Mouse (Mus musculus) midbrain, embryonic 13.5 days (tissue): ENCODE results near the gene Syt14. TPM values are rescaled to one million over a fixed set of nuclear protein-coding genes. Genes with fewer than 3 reads are reported as not detected.

Experiments used
- ATAC-seq: fragments of 200-750 bp; cut with Nextera tagmentation; 2 replicates; pipeline ENCODE4 v1.8.0; 2017; ENCODE audit warnings: mild to moderate bottlenecking, moderate TSS enrichment, moderate library complexity
- H3K27ac ChIP-seq: fragments of 300-500 bp; sonication (generic); 2 replicates; pipeline ENCODE4 v1.5.1; 2015; ENCODE audit warnings: inconsistent platforms, mild to moderate bottlenecking, moderate library complexity
- H3K27me3 ChIP-seq: fragments of 300-500 bp; sonication (generic); 2 replicates; pipeline ENCODE4 v1.6.1; 2015; ENCODE audit warnings: mild to moderate bottlenecking, inconsistent platforms
- H3K36me3 ChIP-seq: fragments of 300-500 bp; sonication (generic); 2 replicates; pipeline ENCODE4 v1.6.1; 2015; ENCODE audit warnings: mild to moderate bottlenecking, inconsistent platforms
- H3K4me1 ChIP-seq: fragments of 300-500 bp; sonication (generic); replicated peaks from 2 replicates; pipeline ENCODE4 v1.6.1; 2015; ENCODE audit warnings: inconsistent platforms
- H3K4me2 ChIP-seq: fragments of 300-500 bp; sonication (generic); replicated peaks from 2 replicates; pipeline ENCODE4 v1.6.1; 2015; ENCODE audit warnings: moderate library complexity, mild to moderate bottlenecking, inconsistent platforms
- H3K4me3 ChIP-seq: fragments of 300-500 bp; sonication (generic); replicated peaks from 2 replicates; pipeline ENCODE4 v1.5.1; 2015; ENCODE audit warnings: mild to moderate bottlenecking, inconsistent platforms
- H3K9ac ChIP-seq: fragments of 300-500 bp; sonication (generic); replicated peaks from 2 replicates; pipeline ENCODE4 v1.6.1; 2015; ENCODE audit warnings: mild to moderate bottlenecking, inconsistent platforms
- H3K9me3 ChIP-seq: fragments of 300-500 bp; sonication (generic); 2 replicates; pipeline ENCODE4 v1.6.1; 2016; ENCODE audit warnings: mild to moderate bottlenecking, inconsistent platforms
- WGBS: fragments of 180-500 bp; shearing (Covaris S2); methylation state at CpG from one replicate; pipeline ENCODE4 v1.1.7; 2015; 5-methylcytosine and 5-hydroxymethylcytosine counted together
- polyA plus RNA-seq: library from polyadenylated mRNA; unstranded; fragments of >200 nt; fragmentation: Nextera tagmentation; extraction: Ambion mirVana; gene quantifications from 2 replicates; pipeline ENCODE4 v1.2.1, GENCODE M21; 2015

Gene Syt14
- 7.4 and 8.9 TPM in 2 replicates for polyA plus RNA-seq

DNA sequence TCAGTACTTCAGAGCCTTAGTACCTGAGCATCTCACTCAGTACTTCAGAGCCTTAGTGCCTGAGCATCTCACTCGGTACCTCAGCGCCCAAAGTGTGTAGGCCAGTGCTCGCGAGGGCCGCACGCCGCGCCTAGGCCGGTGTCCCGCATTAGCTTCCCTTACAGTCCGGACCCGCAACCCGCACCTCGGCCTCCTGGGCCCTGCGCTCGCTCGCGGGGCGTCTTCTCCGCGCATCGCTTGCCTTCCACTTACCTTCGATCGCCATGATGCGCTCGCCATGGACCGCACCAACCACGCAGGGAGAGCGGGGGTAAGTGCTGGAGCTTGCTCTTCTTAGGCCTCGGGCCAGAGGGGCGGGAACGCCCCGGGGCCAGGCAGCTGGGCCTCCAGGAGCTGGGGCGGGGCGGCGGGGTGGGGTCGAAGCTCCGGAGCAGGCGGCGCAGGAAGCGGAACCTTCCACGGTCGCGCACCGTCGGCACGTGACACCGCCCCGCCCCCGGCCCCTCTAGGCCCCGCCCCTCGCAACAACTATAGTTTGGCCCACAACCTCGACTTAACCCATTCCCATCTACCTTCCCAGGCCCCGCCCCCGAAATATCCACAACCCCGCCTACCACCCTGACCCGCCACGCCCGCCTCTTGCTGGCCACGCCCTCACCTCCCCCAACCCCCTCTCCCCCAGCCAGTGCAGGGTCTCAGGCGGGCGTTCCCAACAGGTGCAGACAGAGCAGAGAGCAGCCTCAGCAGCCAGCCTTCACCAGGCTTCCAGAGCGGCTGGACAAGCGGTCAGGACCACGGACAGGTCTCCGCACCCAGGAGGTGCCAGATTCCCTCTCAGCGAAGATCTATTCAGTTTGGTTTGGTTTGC lies at the start of gene Syt14:
Syt14 (minus strand) TSS at position 405 of the 868 bp plus-strand sequence.
- H3K4me3 ChIP-seq, result peak within 1 kb of the TSS; percentile 83
- peak within 1 kb of the TSS; percentile 74 for H3K4me2 ChIP-seq
- peak within 1 kb of the TSS; percentile 85 for H3K9ac ChIP-seq
- H3K27ac ChIP-seq, result peak within 1 kb of the TSS; percentile 69
- H3K36me3 ChIP-seq, result no peaks in the 10 kb centered on the region
- H3K9me3 ChIP-seq, result no peaks in the 10 kb centered on the region
- H3K27me3 ChIP-seq, result no peaks in the 10 kb centered on the region; the same call in 1 of the 2 replicates
- H3K4me1 ChIP-seq, result peaks cover 16% of the 10 kb centered on the region
- peak; percentile 94 for ATAC-seq
- under 1% methylated on average over 67 of the region's 67 CpGs for WGBS

DNA sequence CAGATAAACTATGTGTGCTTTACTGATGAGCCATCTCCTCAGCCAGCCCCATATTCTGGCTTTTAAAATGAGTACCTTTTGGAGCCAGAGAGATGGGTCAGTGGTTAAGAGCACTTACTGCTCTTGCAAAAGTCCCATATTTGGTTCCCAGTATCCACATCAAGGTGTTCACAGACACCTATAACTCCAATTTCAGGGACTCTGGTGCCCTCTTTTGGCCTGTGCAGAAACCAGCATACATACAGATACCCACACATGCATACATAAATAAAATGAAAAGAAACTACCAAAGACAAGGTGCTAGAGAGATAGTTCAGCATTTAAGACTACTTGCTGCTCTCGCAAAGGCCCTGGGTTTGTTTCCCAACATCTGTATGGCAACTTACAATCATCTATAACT lies 48.4 kb upstream of the Syt14 start:
- Histone ChIP-seq H3K27ac (no peak overlapping the region), H3K9me3 (no peaks in the 10 kb centered on the region), H3K36me3 (no peaks in the 10 kb centered on the region), H3K4me2 (no peak overlapping the region), H3K4me3 (no peak overlapping the region), H3K4me1 (peaks cover 22% of the 10 kb centered on the region), H3K27me3 (no peaks in the 10 kb centered on the region), H3K9ac (no peak overlapping the region)
- no peak for ATAC-seq
- WGBS, result 97% methylated on average over 1 of the region's 1 CpGs

DNA sequence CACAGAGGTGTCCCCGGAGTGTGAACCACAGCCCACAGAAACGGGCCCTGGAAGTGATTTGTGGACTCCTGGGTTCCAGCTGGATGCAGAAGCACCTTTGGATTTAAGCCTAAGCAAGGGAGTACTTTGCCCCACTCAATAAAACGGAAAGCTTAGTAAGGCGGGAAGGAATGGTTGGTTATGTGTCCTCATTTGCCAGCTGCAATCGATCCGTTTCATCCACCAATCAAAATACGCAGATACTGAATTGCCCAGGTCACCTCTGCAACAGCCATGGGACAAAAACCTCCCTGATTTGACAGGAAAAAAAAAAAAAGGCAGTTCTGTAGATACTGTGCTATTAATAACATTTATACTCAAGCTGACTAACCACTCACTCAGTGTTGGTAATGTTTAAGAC lies 47.5 kb upstream of the Syt14 start:
- WGBS, result 84% methylated on average over 7 of the region's 7 CpGs
- no peak overlapping the region for H3K4me2 ChIP-seq
- no peaks in the 10 kb centered on the region for H3K9me3 ChIP-seq
- H3K27ac ChIP-seq, result peak overlapping the region; percentile 69
- H3K4me1 ChIP-seq, result peaks cover 22% of the 10 kb centered on the region
- no peaks in the 10 kb centered on the region for H3K27me3 ChIP-seq
- no peak overlapping the region for H3K4me3 ChIP-seq
- H3K9ac ChIP-seq, result no peak overlapping the region
- H3K36me3 ChIP-seq, result no peaks in the 10 kb centered on the region
- ATAC-seq, result no peak

DNA sequence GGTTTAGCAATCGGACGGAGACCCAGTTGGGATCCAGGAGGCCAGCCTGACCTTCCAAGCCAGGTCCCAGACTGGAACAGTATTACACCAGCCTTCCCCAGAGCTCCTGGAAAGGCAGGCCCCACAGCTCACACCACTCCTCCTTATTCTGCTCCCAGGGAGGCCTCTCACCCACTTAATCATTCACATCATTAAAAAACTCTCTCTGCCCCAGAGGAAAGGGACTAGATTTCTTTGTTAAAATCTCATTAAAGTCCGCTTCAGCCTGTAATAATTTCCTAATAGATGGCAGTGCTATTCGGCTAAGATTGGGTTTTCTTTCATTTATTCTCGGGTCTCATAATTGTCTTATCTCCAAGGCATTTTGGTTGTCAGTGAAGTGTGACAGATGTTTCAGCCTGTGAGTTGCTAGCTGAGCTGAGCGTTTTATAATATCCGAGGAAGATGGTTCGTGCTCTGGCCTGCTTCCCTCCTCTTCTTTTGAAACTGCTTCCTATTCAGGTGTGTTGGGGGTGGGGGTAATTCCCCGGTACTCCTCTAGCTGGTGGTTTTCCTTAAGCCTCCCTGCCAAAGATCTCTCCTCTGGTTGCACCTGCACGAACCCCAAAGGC lies 46.8 kb upstream of the Syt14 start:
- Histone ChIP-seq H3K9me3 (no peaks in the 10 kb centered on the region), H3K4me3 (no peak overlapping the region), H3K36me3 (no peaks in the 10 kb centered on the region), H3K4me1 (peaks cover 22% of the 10 kb centered on the region), H3K9ac (no peak overlapping the region), H3K4me2 (no peak overlapping the region), H3K27ac (peak overlapping the region; percentile 69), H3K27me3 (no peaks in the 10 kb centered on the region)
- WGBS, result 26% methylated on average over 10 of the region's 10 CpGs
- peak; percentile 62 for ATAC-seq

DNA sequence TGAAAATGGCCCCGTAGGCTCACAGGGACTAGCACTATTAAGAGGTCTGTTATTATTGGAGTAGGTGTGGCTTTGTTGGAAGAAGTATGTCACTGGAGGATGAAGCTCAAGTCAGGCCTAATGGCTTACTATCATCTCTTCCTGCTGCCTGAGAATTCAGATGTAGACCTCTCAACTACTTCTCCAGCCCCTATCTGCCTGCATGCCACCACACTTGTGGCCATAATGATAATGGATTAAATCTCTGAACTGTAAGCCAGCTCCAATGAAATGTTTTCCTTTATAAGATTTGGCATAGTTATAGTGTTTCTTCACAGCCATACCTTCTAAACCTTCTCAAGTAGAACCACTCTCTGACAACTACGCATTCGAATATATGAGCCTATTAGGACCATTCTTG lies 27.0 kb upstream of the Syt14 start:
- Histone ChIP-seq H3K27me3 (no peaks in the 10 kb centered on the region), H3K4me1 (no peaks in the 10 kb centered on the region), H3K4me3 (no peak overlapping the region), H3K9me3 (no peaks in the 10 kb centered on the region), H3K27ac (no peak overlapping the region), H3K4me2 (no peak overlapping the region), H3K9ac (no peak overlapping the region), H3K36me3 (no peaks in the 10 kb centered on the region)
- 90% methylated on average over 3 of the region's 3 CpGs for WGBS
- ATAC-seq, result no peak

DNA sequence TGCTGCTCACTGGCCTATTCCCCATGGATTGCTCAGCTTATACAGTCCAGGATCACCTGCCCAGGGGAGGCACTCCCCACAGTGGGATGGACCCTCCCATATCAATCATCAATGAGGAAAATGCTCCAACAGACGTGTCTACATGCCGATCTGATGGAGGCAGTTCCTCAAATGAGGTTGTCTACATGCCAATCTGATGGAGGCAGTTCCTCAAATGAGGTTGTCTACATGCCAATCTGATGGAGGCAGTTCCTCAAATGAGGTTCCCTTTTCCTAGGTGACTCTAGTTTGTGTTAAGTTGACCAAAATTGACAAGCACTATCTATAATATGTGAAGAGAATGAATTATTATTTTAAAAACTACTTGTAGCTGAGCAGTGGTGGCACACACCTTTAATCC lies 24.6 kb upstream of the Syt14 start:
- WGBS, result 86% methylated on average over 2 of the region's 2 CpGs
- H3K4me1 ChIP-seq, result no peaks in the 10 kb centered on the region

DNA sequence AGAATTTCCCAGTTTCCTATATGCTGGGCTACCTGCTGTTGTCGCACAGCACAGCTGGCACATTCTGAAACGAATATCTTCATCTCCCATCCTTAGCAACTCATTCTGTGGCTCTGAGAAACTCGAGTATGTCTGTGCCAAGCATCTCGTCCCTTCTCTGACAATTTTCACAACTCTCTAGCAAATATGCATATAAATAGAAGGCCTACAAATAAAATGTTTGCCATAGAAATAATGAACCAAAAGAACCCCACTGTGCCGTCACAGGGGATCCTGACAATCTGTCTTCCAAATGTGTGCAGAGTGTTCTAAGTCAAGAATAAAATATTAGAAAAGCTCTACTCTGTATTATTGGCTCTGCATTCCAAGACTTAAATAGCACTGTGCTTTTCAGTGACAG lies 24.0 kb upstream of the Syt14 start:
- 63% methylated on average over 5 of the region's 5 CpGs for WGBS

More for the DNA sequence above, 24.6 kb upstream of the Syt14 start:
- Histone ChIP-seq H3K9me3 (no peaks in the 10 kb centered on the region), H3K9ac (no peak overlapping the region), H3K27ac (no peak overlapping the region), H3K36me3 (no peaks in the 10 kb centered on the region), H3K4me2 (no peak overlapping the region), H3K4me3 (no peak overlapping the region), H3K27me3 (no peaks in the 10 kb centered on the region)
- no peak for ATAC-seq

DNA sequence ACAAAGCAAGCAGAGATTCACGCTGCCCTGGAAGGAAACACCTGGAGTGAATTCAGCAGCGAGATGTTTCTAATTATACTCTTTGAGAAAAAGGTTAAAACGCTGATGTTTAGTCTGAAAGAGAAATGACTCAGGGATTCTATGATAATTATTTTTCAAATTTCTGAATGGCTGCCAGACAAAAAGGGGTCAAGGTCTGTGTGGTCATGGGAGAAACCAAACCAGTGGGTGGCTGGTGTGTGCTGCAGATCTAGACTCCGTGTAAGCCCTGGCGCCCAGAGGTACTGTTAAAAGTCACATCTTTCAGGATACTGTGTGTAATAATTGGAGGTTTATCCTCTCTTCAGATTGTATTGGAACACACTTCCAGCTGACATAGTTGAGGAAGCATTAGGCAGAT lies 18.8 kb upstream of the Syt14 start:
- no peak for ATAC-seq
- no peaks in the 10 kb centered on the region for H3K36me3 ChIP-seq
- no peak overlapping the region for H3K4me2 ChIP-seq
- no peak overlapping the region for H3K9ac ChIP-seq
- no peak overlapping the region for H3K27ac ChIP-seq
- no peak overlapping the region for H3K4me3 ChIP-seq
- no peaks in the 10 kb centered on the region for H3K4me1 ChIP-seq
- no peaks in the 10 kb centered on the region for H3K27me3 ChIP-seq
- H3K9me3 ChIP-seq, result no peaks in the 10 kb centered on the region
- 79% methylated on average over 5 of the region's 5 CpGs for WGBS

More for the DNA sequence above, 24.0 kb upstream of the Syt14 start:
- Histone ChIP-seq H3K9me3 (no peaks in the 10 kb centered on the region), H3K27ac (no peak overlapping the region), H3K9ac (no peak overlapping the region), H3K27me3 (no peaks in the 10 kb centered on the region), H3K4me1 (no peaks in the 10 kb centered on the region), H3K36me3 (no peaks in the 10 kb centered on the region), H3K4me3 (no peak overlapping the region), H3K4me2 (no peak overlapping the region)
- no peak for ATAC-seq

DNA sequence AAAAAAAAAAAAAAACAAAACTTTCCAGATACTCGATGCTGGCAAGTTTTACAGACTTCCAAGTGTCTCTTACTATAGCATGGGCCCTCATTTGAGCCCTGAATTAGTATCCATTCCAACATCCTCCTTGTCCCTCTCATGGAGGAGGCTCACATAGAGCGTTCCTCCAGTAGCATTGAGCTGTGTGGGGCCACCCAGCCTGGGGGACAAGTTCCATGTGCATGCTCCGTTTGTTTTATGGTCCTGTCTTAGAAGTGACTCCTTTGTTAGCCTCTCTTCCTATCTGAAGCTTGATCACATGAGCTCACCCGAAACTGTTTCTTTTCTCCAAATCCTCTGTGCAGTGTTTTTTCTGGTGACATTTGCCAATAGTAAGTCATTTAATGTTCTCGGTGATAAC lies 17.5 kb upstream of the Syt14 start:
- Histone ChIP-seq H3K9ac (no peak overlapping the region), H3K4me3 (no peak overlapping the region), H3K4me2 (no peak overlapping the region), H3K27me3 (no peaks in the 10 kb centered on the region), H3K27ac (no peak overlapping the region), H3K4me1 (no peaks in the 10 kb centered on the region), H3K36me3 (no peaks in the 10 kb centered on the region), H3K9me3 (no peaks in the 10 kb centered on the region)
- ATAC-seq, result no peak
- 78% methylated on average over 5 of the region's 5 CpGs for WGBS

DNA sequence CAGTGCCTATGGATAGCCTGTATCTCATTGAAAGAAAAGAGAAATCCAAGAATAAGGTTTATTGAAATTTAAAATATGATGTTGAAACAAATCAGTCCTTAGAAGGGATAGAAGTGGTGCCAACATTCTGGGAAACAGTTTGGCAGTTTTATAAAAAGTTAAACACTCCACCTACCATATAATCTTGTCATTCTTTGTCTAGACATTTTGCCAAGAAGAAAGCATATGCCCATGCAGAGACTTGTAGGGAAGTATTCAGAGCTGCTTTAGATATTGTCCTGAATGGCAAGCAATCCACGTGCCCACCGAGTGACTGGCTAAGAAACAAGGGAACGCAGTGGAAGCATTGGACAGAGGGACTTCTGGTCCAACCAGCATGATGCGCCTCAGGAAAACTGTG lies 12.0 kb upstream of the Syt14 start:
- H3K36me3 ChIP-seq, result no peaks in the 10 kb centered on the region
- no peaks in the 10 kb centered on the region for H3K4me1 ChIP-seq
- H3K9ac ChIP-seq, result no peak overlapping the region
- WGBS, result 91% methylated on average over 4 of the region's 4 CpGs
- H3K4me2 ChIP-seq, result no peak overlapping the region
- H3K27me3 ChIP-seq, result no peaks in the 10 kb centered on the region
- H3K9me3 ChIP-seq, result no peaks in the 10 kb centered on the region
- H3K27ac ChIP-seq, result no peak overlapping the region
- ATAC-seq, result no peak
- H3K4me3 ChIP-seq, result no peak overlapping the region

DNA sequence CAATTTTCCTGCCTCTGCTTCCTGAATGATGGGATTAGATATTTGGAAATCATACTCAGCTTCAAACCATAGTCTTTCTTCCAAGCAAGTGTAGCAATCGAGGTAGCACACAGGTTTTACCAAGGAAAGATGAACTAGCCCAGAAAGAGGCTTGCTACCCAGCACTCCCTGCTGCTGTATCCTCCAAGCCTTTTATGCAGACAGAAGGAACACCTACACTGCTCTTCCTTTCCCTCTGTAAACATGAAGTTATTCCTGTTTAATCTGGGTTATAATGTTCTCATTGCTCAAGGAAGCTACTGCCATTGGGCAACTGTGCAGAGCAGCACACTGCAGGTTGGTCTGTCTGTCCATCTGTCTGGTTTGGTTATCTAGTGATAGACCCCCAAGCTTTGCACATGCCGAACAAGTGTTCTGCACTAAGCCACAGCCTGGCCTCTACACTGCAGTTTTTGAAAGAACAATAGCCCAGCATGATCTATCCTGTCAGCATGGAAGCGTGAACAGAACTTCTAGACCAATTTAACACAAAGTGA lies 7.3 kb upstream of the Syt14 start:
- Histone ChIP-seq H3K9me3 (no peaks in the 10 kb centered on the region), H3K27ac (no peak overlapping the region), H3K9ac (no peak overlapping the region), H3K27me3 (no peaks in the 10 kb centered on the region; the same call in 1 of the 2 replicates), H3K4me1 (no peaks in the 10 kb centered on the region), H3K36me3 (no peaks in the 10 kb centered on the region), H3K4me3 (no peak overlapping the region), H3K4me2 (no peak overlapping the region)
- ATAC-seq, result no peak
- WGBS, result 57% methylated on average over 3 of the region's 3 CpGs

DNA sequence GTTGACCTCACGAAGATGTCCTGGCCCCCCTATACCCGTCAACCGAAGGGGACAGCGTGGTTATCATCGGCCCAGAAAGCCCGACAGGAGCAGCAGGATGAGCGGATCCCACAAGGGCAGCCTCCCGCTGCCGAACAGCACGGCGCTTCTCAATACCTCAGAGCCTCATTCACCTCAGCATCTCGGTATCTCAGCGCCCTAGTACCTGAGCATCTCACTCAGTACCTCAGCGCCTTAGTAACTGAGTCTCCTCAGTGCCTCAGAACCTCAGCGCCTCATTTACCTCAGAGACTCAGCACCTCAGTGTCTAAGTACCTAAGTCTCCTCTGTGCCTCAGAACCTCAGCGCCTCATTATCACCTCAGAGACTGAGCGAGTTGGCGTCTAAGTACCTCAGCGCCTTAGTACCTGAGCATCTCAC lies 614 bp downstream of the Syt14 start:
- ATAC-seq, result peak; percentile 72; the same call in 1 of the 2 replicates

More for the DNA sequence above, 614 bp downstream of the Syt14 start:
- WGBS, result under 1% methylated on average over 19 of the region's 19 CpGs
- no peaks in the 10 kb centered on the region for H3K9me3 ChIP-seq
- H3K4me3 ChIP-seq, result peak overlapping the region; percentile 83
- H3K36me3 ChIP-seq, result no peaks in the 10 kb centered on the region
- H3K9ac ChIP-seq, result peak overlapping the region; percentile 85
- peaks cover 16% of the 10 kb centered on the region for H3K4me1 ChIP-seq
- peak overlapping the region; percentile 74 for H3K4me2 ChIP-seq
- H3K27me3 ChIP-seq, result no peaks in the 10 kb centered on the region; the same call in 1 of the 2 replicates
- 0 out of 2 replicates have a peak overlapping the region, but pooled peaks have one; percentile 69 for H3K27ac ChIP-seq
